Mouse (Mus musculus) liver, embryonic 14.5 days (tissue): ENCODE results near the gene Foxn3. TPM values are rescaled to one million over a fixed set of nuclear protein-coding genes. Genes with fewer than 3 reads are reported as not detected.

Source experiments
- ATAC-seq: fragments of 200-750 bp; cut with Nextera tagmentation; 2 replicates; pipeline ENCODE4 v1.8.0; 2017; ENCODE audit warnings: moderate number of reproducible peaks, mild to moderate bottlenecking, moderate library complexity; ENCODE audit not compliant: insufficient read depth
- DNase-seq, 3 experiments: peaks; one replicate each; pipeline ENCODE4 v3.0.0-alpha.2; 2012 to 2013; ENCODE audit warnings: low read depth in 3 of 3, low spot score in 3 of 3
- H3K27ac ChIP-seq: fragments of 300-500 bp; sonication (generic); 2 replicates; pipeline ENCODE4 v1.5.1; 2014; ENCODE audit warnings: moderate library complexity, mild to moderate bottlenecking, control low read depth, inconsistent platforms
- H3K27me3 ChIP-seq: fragments of 300-500 bp; sonication (generic); 2 replicates; pipeline ENCODE4 v1.6.1; 2014; ENCODE audit warnings: mild to moderate bottlenecking, low read length, moderate library complexity; ENCODE audit not compliant: control insufficient read depth, insufficient read depth
- H3K36me3 ChIP-seq: fragments of 300-500 bp; sonication (generic); replicated peaks from 2 replicates; pipeline ENCODE4 v1.6.1; 2014; ENCODE audit warnings: low read depth; ENCODE audit not compliant: control insufficient read depth, insufficient read depth
- H3K4me1 ChIP-seq, 2 experiments: fragments of 200-500 bp in 1 of 2; fragments of 300-500 bp in 1 of 2; sonication (generic) in 1 of 2; replicated peaks; 2 replicates each; pipeline ENCODE4 v1.6.1; 2012 to 2014; ENCODE audit warnings: antibody characterized with exemption in 1 of 2, inconsistent platforms in 1 of 2, low read length in 1 of 2; ENCODE audit not compliant: control insufficient read depth in 2 of 2, insufficient read depth in 2 of 2
- H3K4me2 ChIP-seq: fragments of 300-500 bp; sonication (generic); 2 replicates; pipeline ENCODE4 v1.6.1; 2014; ENCODE audit warnings: low read depth, mild to moderate bottlenecking, control low read depth, moderate library complexity
- H3K4me3 ChIP-seq, 2 experiments: fragments of 200-500 bp in 1 of 2; fragments of 300-500 bp in 1 of 2; sonication (generic) in 1 of 2; 2 replicates each; pipeline ENCODE4 v1.5.1; 2012 to 2014; ENCODE audit warnings: low read depth in 2 of 2, low read length in 2 of 2, mild to moderate bottlenecking in 2 of 2, control low read depth in 1 of 2, inconsistent platforms in 1 of 2, moderate library complexity in 1 of 2; ENCODE audit not compliant: insufficient read depth in 1 of 2
- H3K9ac ChIP-seq: fragments of 300-500 bp; sonication (generic); replicated peaks from 2 replicates; pipeline ENCODE4 v1.6.1; 2014; ENCODE audit warnings: mild to moderate bottlenecking, control low read depth, moderate library complexity
- H3K9me3 ChIP-seq: fragments of 300-500 bp; sonication (generic); 2 replicates; pipeline ENCODE4 v1.6.1; 2016; ENCODE audit warnings: low read length, mixed read lengths; ENCODE audit not compliant: control insufficient read depth
- CTCF ChIP-seq: IDR thresholded peaks from 2 replicates; pipeline ENCODE4 v1.5.1; 2016; ENCODE audit warnings: antibody characterized with exemption, low read depth, control low read depth
- EP300 ChIP-seq: IDR thresholded peaks from 2 replicates; pipeline ENCODE4 v1.6.1; 2016; ENCODE audit warnings: antibody characterized with exemption, low read depth
- WGBS: fragments of 180-500 bp; shearing (Covaris S2); extraction: QIAGEN DNeasy Blood & Tissue Kit; methylation state at CpG from one replicate; pipeline ENCODE4 v1.1.7; 2014; ENCODE audit not compliant: insufficient replicate concordance; 5-methylcytosine and 5-hydroxymethylcytosine counted together
- polyA plus RNA-seq, 2 experiments: library from polyadenylated mRNA; depleted of rRNA in 1 of 2; stranded (reverse) in 1 of 2; unstranded in 1 of 2; fragments of >200 nt; fragmentation: Nextera tagmentation in 1 of 2; extraction: Ambion mirVana in 1 of 2; gene quantifications; 2 replicates each; pipeline versions ENCODE4 v1.2.1 to v1.2.3; 2012 to 2014

The Foxn3 gene
- polyA plus RNA-seq, 2 experiments: 2.7 to 13.6 TPM

DNA sequence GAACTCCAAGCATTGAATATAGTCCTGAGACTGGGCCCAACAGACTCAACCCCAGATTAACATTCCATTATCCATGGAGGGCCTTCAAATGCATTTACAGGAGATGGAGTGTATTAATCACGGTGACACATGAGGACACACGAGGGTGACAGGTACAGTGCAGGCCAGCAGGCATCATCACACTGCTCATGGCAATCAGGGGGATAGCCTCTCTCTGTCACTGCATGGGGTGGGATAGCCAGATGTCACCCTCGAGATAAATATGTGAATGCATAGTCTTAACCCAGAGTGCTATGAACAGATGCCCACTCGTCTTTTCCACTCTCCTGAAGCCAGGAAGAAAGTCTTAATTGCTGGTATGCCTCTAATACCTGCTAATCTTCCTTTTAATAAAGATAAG is 122.4 kb downstream of the Foxn3 start:
- no peak for DNase-seq
- Histone ChIP-seq H3K4me1 (0 out of 4 replicates have a peak, but pooled peaks cover 0 to 3% of the 10 kb centered on the region in 2 experiments), H3K4me3 (no peak overlapping the region), H3K27me3 (no peaks in the 10 kb centered on the region), H3K9ac (no peak overlapping the region), H3K27ac (no peak overlapping the region), H3K36me3 (no peaks in the 10 kb centered on the region), H3K9me3 (no peaks in the 10 kb centered on the region), H3K4me2 (no peak overlapping the region)
- 52% methylated on average over 4 of the region's 4 CpGs for WGBS
- no peak for ATAC-seq
- no peak for TF ChIP-seq EP300
- TF ChIP-seq CTCF: no peak

DNA sequence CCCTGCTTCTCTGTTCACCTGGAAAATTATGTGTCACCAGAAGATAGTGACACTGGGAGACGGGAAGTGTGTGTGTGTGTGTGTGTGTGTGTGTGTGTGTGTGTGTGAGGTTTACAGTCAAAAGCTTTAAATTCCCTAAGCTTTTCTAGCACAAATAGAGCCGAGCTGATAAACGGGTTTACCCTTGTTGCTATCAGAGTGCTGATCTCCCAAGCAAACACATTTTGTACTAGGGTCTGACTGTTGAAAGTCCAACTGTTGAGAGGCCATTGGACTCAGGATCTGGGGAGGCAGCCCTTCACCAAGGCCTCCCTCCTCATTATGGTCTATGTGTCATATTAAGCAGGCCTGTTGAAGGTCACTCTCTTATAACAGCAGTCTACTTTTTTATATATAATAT is 123.4 kb downstream of the Foxn3 start:
- Histone ChIP-seq H3K4me3 (no peak overlapping the region), H3K9ac (no peak overlapping the region), H3K9me3 (no peaks in the 10 kb centered on the region), H3K4me2 (no peak overlapping the region), H3K27me3 (no peaks in the 10 kb centered on the region), H3K36me3 (no peaks in the 10 kb centered on the region), H3K27ac (no peak overlapping the region), H3K4me1 (peaks cover 0 to 4% of the 10 kb centered on the region in 2 experiments; a peak in 1 of 4 replicates)
- no peak for TF ChIP-seq CTCF
- TF ChIP-seq EP300: no peak
- ATAC-seq (peak; percentile 66), DNase-seq (peak in 1 of 3 experiments; percentile 15)
- 56% methylated on average over 3 of the region's 3 CpGs for WGBS

DNA sequence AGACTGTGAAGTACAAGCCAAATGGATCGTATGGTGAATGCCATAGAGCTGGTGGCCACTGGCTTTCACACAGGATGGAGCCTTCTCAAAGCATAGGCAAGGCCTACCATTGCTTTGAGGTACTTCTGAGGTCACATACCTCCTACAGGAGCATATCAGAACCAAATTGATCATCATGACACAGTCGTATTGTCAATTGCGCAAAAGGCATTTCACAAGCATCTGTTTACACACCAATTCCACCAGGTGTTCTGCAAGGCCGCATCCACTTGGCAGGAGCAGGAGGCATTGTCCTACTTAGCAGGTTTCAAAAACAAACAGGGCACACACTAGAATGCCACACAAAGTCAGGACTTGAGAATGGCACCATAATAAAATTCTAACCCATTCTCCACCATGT is 128.2 kb downstream of the Foxn3 start:
- TF ChIP-seq CTCF (no peak), EP300 (no peak)
- no peak overlapping the region for H3K27ac ChIP-seq
- H3K4me1 ChIP-seq: peaks cover 0 to 3% of the 10 kb centered on the region in 2 experiments; a peak in 1 of 4 replicates
- no peak overlapping the region for H3K9ac ChIP-seq
- H3K9me3 ChIP-seq: no peaks in the 10 kb centered on the region
- ATAC-seq (no peak), DNase-seq (no peak)
- no peak overlapping the region for H3K4me2 ChIP-seq
- no peak overlapping the region for H3K4me3 ChIP-seq
- H3K36me3 ChIP-seq: no peaks in the 10 kb centered on the region
- 82% methylated on average over 4 of the region's 4 CpGs for WGBS
- no peaks in the 10 kb centered on the region for H3K27me3 ChIP-seq

DNA sequence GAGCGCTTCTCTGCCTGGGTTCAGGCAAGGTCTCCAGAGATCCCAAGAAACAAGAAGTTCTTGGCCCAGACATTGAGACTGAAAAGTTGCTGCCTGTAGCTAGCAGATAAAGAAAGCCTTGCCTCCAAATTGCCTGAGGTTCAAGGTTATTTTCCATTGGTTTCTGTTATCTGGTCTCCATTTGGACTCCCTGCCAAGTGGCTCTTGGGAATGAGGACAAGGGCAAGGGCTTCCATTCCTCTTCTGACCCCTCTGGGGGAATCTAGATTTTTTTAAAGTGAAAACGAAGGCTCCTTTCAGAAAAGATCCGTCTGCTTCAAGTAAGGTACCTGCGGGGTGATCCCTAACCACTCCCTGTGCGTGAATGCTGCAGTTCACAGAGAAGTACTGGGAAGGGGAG is 130.0 kb downstream of the Foxn3 start:
- Histone ChIP-seq H3K36me3 (no peaks in the 10 kb centered on the region), H3K27me3 (no peaks in the 10 kb centered on the region), H3K9ac (no peak overlapping the region), H3K4me1 (peaks cover 0 to 3% of the 10 kb centered on the region in 2 experiments; a peak in 1 of 4 replicates), H3K4me3 (no peak overlapping the region), H3K4me2 (no peak overlapping the region), H3K27ac (no peak overlapping the region), H3K9me3 (no peaks in the 10 kb centered on the region)
- TF ChIP-seq EP300 (no peak), CTCF (no peak)
- 79% methylated on average over 5 of the region's 5 CpGs for WGBS
- ATAC-seq (no peak), DNase-seq (no peak)

DNA sequence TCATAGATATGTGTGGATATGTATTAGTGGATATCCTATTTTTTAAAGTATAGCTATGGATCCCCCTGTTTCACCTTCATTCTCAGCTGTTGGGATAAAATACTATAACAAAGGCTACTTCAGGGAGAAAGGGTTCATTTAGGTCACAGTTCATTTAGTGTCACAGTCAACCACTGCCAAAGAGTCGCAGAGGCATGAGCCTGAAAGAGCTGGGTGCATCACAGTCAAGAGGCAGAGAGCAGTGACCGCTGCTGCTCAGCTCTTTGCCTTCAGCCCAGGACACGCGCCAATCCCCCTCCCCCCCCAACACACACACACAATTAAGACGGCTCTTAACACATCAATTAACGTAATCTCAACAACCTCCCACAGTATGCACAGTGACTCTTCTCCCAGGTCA is 131.8 kb downstream of the Foxn3 start:
- no peak for DNase-seq
- TF ChIP-seq EP300: no peak
- no peak for TF ChIP-seq CTCF

More for the DNA sequence above, 131.8 kb downstream of the Foxn3 start:
- WGBS: 80% methylated on average over 6 of the region's 6 CpGs
- Histone ChIP-seq H3K27me3 (no peaks in the 10 kb centered on the region), H3K4me2 (no peak overlapping the region), H3K9me3 (no peaks in the 10 kb centered on the region), H3K4me3 (no peak overlapping the region), H3K36me3 (no peaks in the 10 kb centered on the region), H3K4me1 (peaks cover 0 to 4% of the 10 kb centered on the region in 2 experiments; a peak in 1 of 4 replicates), H3K27ac (no peak overlapping the region), H3K9ac (no peak overlapping the region)
- no peak for ATAC-seq
